Mouse (Mus musculus) cerebellum, adult 2 months (tissue): Measurements from ENCODE around the gene Arpp21.

ENCODE experiments used
- CTCF ChIP-seq: fragments of 200-500 bp; IDR thresholded peaks from 2 replicates; pipeline ENCODE4 v1.5.1; 2011; ENCODE audit warnings: low read depth, mild to moderate bottlenecking, control low read depth, low read length, moderate library complexity, borderline replicate concordance; ENCODE audit not compliant: insufficient read depth
- POLR2A ChIP-seq: fragments of 200-500 bp; IDR thresholded peaks from 2 replicates; pipeline ENCODE4 v1.6.1; 2011; ENCODE audit warnings: low read length, control low read depth, borderline replicate concordance; ENCODE audit not compliant: insufficient read depth

- TF ChIP-seq POLR2A = no peak
- no peak for TF ChIP-seq CTCF
These were observed 57.3 kb downstream of the Arpp21 start for GRCm38 (mm10) chr9:112178438-112178837.
